Mouse (Mus musculus): ENCODE measurements around the gene BC028528.
"Not testable (repeated sequence)": the region's sequence is repeated elsewhere in the genome, so short reads cannot be mapped to it uniquely, and the experiment has no call there.

BC028528 gene

GRCm38 (mm10) chr3:95879063-95879462 lies 12.7 kb downstream of the BC028528 start:
- no peak for DNase-seq (ENCODE audit: low read depth, low spot score)

- DNase-seq (ENCODE audit: low read depth, low spot score), result no peak
Measured at GRCm38 (mm10) chr3:95872048-95872447, 19.8 kb downstream of the BC028528 start.

- peak; percentile 67 for DNase-seq (ENCODE audit: low read depth, low spot score)
Measured at GRCm38 (mm10) chr3:95871392-95871867, 20.4 kb downstream of the BC028528 start, which contains the start of gene Mrps21. Gene Mrps21 (minus strand): TSS chr3:95871519.

GRCm38 (mm10) chr3:95870976-95871375 lies 20.8 kb downstream of the BC028528 start:
- DNase-seq (ENCODE audit: low read depth, low spot score), result no peak

DNA sequence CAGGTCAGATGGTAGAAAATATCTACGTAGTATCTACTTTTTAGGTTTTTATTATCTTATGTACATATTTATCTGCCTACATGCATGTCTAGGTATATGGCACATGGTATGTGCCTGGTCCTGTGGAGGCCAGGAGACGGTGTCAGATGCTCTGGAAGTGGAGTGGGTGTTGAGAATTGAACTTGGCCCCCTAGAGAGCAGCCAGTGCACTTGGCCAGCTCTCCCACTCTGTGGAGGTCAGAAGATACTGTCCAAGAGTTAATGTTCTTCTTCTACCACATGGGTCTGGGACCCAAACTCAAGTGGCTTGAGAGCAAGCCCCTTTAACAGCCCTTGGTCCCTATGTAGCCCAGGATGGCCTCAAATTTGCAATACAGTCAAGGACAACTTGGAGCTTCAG lies 24.4 kb downstream of the BC028528 start:
- DNase-seq (ENCODE audit: low read depth, low spot score), result no peak

- no peak for DNase-seq (ENCODE audit: low read depth, low spot score)
Measured at GRCm38 (mm10) chr3:95866071-95866470, 25.7 kb downstream of the BC028528 start.

- no peak for DNase-seq (ENCODE audit: low read depth, low spot score)
Measured at GRCm38 (mm10) chr3:95865571-95865970, 26.2 kb downstream of the BC028528 start.

- DNase-seq (ENCODE audit: low read depth, low spot score), result no peak
Measured at GRCm38 (mm10) chr3:95865050-95865449, 26.8 kb downstream of the BC028528 start.

- no peak for DNase-seq (ENCODE audit: low read depth, low spot score)
Measured at GRCm38 (mm10) chr3:95863578-95863977, 28.2 kb downstream of the BC028528 start.

DNA sequence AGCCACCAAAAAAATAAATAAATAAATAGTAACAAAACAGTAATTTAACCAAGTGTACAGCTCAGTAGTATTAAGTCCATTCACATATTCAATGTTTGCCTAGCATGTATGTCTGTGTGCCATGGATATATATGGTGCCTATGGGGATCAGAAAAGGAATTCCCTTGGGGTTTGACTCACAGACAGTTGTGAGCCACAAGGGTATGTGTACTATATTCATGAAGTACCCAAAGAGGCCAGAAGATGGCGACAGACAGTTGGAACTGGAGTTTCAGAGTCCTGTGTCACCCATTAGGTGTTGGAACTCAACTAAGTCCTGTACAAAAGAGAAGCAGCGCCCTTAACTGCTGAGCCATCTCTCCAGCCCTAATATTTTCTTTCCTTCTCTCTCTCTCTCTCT lies 30.0 kb downstream of the BC028528 start:
- peak; percentile 77 for DNase-seq (ENCODE audit: low read depth, low spot score)

DNA sequence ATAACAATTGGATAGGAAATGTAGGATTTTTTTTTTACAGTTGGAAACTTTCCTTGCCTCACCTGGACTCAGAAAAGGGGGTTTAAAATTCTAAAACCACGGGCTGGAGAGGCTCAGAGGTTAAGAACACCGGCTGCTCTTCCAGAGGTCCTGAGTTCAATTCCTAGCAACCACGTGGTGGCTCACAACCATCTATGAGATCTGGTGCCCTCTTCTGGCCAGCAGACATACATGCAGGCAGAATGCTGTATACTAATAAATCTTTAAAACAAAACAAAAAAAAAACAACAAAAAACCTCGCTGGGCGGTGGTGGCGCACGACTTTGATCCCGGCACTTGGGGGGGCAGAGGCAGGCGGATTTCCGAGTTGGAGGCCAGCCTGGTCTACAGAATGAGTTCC lies 30.6 kb downstream of the BC028528 start:
- no peak for DNase-seq (ENCODE audit: low read depth, low spot score)

- no peak for DNase-seq (ENCODE audit: low read depth, low spot score)
Measured at GRCm38 (mm10) chr3:95860323-95860722, 31.5 kb downstream of the BC028528 start.

DNA sequence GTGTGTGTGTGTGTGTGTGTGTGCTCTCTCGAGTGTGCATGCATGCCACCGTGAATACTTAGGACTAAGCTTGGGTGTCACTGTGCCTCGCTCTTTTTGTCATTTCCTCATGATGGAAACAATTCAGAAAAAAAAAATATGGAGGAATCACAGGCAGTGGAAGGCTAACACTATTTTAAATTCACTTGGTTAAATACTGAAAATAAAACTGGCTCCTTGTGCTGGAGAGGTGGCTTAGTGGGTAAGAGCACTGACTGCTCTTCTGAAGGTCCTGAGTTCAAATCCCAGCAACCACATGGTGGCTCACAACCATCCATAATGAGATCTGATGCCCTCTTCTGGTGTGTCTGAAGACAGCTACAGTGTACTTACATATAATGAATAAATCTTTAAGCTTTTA lies 33.5 kb downstream of the BC028528 start:
- DNase-seq (ENCODE audit: low read depth, low spot score), result not testable (repeated sequence)

GRCm38 (mm10) chr3:95857050-95857449 lies 34.8 kb downstream of the BC028528 start:
- not testable (repeated sequence) for DNase-seq (ENCODE audit: low read depth, low spot score)

GRCm38 (mm10) chr3:95856115-95856514 lies 35.7 kb downstream of the BC028528 start:
- no peak for DNase-seq (ENCODE audit: low read depth, low spot score)

DNA sequence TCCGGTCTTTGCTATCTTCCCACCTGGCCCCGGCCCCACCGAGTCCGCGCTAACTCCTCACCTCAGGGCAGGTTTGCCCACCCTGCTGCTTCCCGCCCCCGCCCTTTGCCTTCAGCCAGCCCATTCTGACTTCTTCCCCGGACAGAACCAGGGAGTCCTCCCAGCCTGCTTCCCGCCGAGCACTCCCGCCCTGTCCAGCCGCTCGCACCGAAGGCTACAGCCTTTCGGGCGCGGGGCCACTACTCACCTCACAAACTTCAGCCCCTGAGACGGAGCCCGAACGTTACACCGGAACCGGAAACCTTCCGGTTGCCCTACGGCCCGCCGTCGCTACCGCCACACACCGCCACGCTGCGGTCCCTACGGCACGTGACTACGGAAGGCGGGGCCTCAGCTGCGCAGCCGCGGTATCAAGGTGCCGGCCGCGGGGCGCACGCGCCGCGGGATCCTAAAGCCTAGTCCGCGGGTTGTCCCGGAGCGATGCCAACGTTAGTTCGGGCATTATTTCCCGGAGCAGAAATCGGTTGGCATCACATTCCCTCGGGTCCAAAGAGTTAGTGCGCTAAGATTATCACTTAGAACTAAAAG lies 36.2 kb downstream of the BC028528 start, which contains the start of gene Prpf3:
TSS of gene Prpf3 (minus strand) at position 384 of the 588 bp plus-strand sequence.
- DNase-seq (ENCODE audit: low read depth, low spot score), result peak; percentile 77

- DNase-seq (ENCODE audit: low read depth, low spot score), result no peak
Measured at GRCm38 (mm10) chr3:95851317-95851716, 40.5 kb downstream of the BC028528 start.

DNA sequence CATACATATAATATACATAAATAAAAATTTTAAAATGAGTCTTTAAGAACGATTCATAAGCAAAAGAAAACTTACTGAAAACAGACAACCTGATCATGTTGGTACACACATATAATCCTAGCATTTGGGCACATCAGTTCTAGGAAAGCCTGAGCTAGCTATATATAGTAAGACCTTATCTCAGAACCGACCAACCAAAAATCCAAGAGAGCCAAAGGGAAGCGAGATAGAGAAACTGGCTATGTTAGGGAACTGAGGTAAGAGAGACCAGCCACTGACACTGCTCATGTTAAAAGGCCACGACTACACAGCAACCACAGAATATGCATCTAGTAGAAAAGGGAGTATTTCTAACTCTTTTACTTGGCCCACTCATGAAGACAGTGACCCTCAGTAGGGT lies 41.2 kb downstream of the BC028528 start:
- no peak for DNase-seq (ENCODE audit: low read depth, low spot score)

- no peak for DNase-seq (ENCODE audit: low read depth, low spot score)
Measured at GRCm38 (mm10) chr3:95842503-95843214, 49.1 kb downstream of the BC028528 start.

DNA sequence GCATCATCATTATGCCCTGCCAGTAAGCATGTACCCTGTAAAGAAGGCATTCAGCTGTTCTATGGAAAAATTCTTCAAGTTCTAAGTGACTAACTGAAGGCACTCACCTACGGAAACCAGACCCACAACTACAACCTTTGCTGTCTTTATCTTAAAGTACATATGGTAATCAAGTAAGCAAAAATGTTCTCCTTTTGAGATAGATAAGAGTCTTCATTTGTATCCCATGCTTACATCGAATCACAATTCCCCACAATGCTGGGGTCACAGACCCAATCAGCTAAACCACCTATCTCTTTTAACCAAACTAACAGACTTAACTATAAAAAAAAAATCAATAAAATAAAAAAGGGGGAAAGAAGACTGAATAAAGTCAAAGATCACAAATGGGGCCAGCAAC lies 52.6 kb downstream of the BC028528 start:
- DNase-seq (ENCODE audit: low read depth, low spot score), result no peak
